Mouse (Mus musculus) kidney, adult 2 months (tissue): ENCODE measurements around the gene Serpine2.

Source experiments
- CTCF ChIP-seq: fragments of 200-500 bp; conservative IDR thresholded peaks from 2 replicates; pipeline ENCODE4 v1.5.1; 2011; ENCODE audit warnings: low read depth, mild to moderate bottlenecking, control low read depth, low read length, moderate library complexity, mixed read lengths; ENCODE audit not compliant: insufficient read depth, insufficient read length
- POLR2A ChIP-seq: fragments of 200-500 bp; IDR thresholded peaks from one replicate; pipeline ENCODE4 v1.6.1; 2011; ENCODE audit warnings: low read depth, low read length, control low read depth

DNA sequence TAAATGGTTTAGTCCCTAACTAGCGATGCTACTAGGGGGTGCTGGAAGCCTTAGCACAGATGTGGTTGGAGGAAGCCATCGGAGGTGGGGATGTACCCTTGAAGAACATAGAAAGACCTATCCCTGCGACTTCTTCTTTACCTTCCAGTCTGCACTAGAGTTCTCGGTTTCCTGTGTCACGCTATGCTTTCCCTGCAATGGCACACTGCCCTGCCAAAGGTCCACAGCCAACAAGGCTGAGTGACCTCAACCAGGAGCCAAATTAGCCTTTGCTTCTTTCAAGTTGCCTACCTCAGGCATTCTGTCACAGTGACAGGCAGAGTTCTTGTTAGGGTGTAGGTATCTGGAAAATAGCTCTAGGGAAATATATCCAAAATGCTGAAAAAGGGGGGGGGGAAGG, 104.6 kb downstream of the Serpine2 start:
- TF ChIP-seq CTCF, result no peak
- TF ChIP-seq POLR2A, result no peak
